Mouse (Mus musculus): Measurements from ENCODE around the gene Ces1e. TPM values are rescaled to one million over a fixed set of nuclear protein-coding genes. Genes with fewer than 3 reads are reported as not detected.

Ces1e gene
- polyA plus RNA-seq, 1 experiment from 2014 or later, result not detected

Other genes starting within 250 kb of the Ces1e start
- not detected in 2 replicates for gene Ces1a, start 181.4 kb downstream of the Ces1e start, polyA plus RNA-seq (2014; fragmentation: Nextera tagmentation; extraction: Ambion mirVana)
- not detected in 2 replicates for gene Ces1b, start 149.6 kb downstream of the Ces1e start, polyA plus RNA-seq (2014; fragmentation: Nextera tagmentation; extraction: Ambion mirVana)
- not detected in 2 replicates for gene Ces1c, start 98.3 kb downstream of the Ces1e start, polyA plus RNA-seq (2014; fragmentation: Nextera tagmentation; extraction: Ambion mirVana)
- 0.32 TPM in 1 of 2 replicates, not detected in the other for gene Ces1d, start 31.8 kb downstream of the Ces1e start, polyA plus RNA-seq (2014; fragmentation: Nextera tagmentation; extraction: Ambion mirVana)
- not detected in 2 replicates for gene Ces1f, start 50.1 kb upstream of the Ces1e start, polyA plus RNA-seq (2014; fragmentation: Nextera tagmentation; extraction: Ambion mirVana)
- not detected in 2 replicates for gene Ces1g, start 107.7 kb upstream of the Ces1e start, polyA plus RNA-seq (2014; fragmentation: Nextera tagmentation; extraction: Ambion mirVana)
- 0.10 TPM in 1 of 2 replicates, not detected in the other for gene Ces1h, start 150.1 kb upstream of the Ces1e start, polyA plus RNA-seq (2014; fragmentation: Nextera tagmentation; extraction: Ambion mirVana)